Mouse (Mus musculus) frontal cortex, postnatal 10 days (tissue): Measurements from ENCODE around the gene Inpp5b.
"Not testable (repeated sequence)": the region's sequence is repeated elsewhere in the genome, so short reads cannot be mapped to it uniquely, and the experiment has no call there.

Source experiments
- DNase-seq, 2 experiments: peaks; one replicate each; pipeline ENCODE4 v3.0.0; 2022; ENCODE audit warnings: low spot score in 2 of 2, mixed read lengths in 1 of 2

The Inpp5b gene

GRCm38 (mm10) chr4:124741376-124742343 lies at the start of gene Inpp5b:
Inpp5b (plus strand) TSS chr4:124741850.
- DNase-seq, result peak; percentile 71 to 80

- DNase-seq, result no peak
Measured at GRCm38 (mm10) chr4:124692416-124692861, 49.2 kb upstream of the Inpp5b start.

GRCm38 (mm10) chr4:124693135-124693894 lies 48.3 kb upstream of the Inpp5b start, which contains the start of gene Utp11:
Utp11 (minus strand) TSS chr4:124693600.
- DNase-seq, result peak; percentile 76 to 83

- no peak for DNase-seq
Measured at GRCm38 (mm10) chr4:124694572-124694971, 47.1 kb upstream of the Inpp5b start.

- DNase-seq, result no peak
Measured at GRCm38 (mm10) chr4:124695786-124696516, 45.7 kb upstream of the Inpp5b start.

GRCm38 (mm10) chr4:124699791-124700190 lies 41.9 kb upstream of the Inpp5b start:
- DNase-seq, result no peak

GRCm38 (mm10) chr4:124700248-124700971 lies 41.2 kb upstream of the Inpp5b start, which contains the start of gene Fhl3:
Fhl3 (plus strand) TSS chr4:124700701.
- no peak for DNase-seq

GRCm38 (mm10) chr4:124701052-124701845 lies 40.4 kb upstream of the Inpp5b start:
- no peak for DNase-seq

- DNase-seq, result no peak
Measured at GRCm38 (mm10) chr4:124701916-124702315, 39.7 kb upstream of the Inpp5b start.

GRCm38 (mm10) chr4:124703406-124703805 lies 38.2 kb upstream of the Inpp5b start:
- no peak for DNase-seq

GRCm38 (mm10) chr4:124703881-124704796 lies 37.5 kb upstream of the Inpp5b start:
- no peak for DNase-seq

GRCm38 (mm10) chr4:124704797-124705474 lies 36.7 kb upstream of the Inpp5b start:
- DNase-seq, result no peak

GRCm38 (mm10) chr4:124705661-124706269 lies 35.9 kb upstream of the Inpp5b start:
- DNase-seq, result no peak

GRCm38 (mm10) chr4:124707381-124708199 lies 34.1 kb upstream of the Inpp5b start:
- DNase-seq, result not testable (repeated sequence)

GRCm38 (mm10) chr4:124708200-124708517 lies 33.5 kb upstream of the Inpp5b start:
- DNase-seq, result not testable (repeated sequence)

- peak; percentile 75 to 79 for DNase-seq
Measured at GRCm38 (mm10) chr4:124708518-124709477, 32.9 kb upstream of the Inpp5b start.
